Comparison of ENCODE assay signal across 8 mouse cellular contexts in the genomic region with DNA sequence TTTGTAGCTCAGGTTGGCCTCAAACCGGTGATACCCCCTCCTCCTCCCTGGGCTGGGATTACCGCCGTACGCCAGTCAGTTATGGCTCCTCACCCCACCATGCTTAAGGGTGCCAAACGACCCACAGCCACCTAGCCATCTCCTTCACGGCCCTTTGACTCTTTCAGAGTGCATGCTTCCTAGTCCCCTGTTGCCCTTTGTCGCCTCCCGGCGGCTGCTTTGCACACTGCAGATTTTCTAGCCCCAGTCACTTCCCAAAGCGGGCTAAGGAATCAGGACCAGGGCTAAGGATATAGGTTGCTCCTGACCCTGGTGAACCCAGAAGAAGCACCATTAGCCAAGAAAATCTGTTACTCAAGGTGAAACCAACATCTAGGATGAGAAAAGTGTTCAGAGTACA. TPM values are rescaled to one million over a fixed set of nuclear protein-coding genes. Genes with fewer than 3 reads are reported as not detected.
DNase-seq lines count a peak whose midpoint lies in the region; ATAC-seq and TF ChIP-seq lines count a peak whose summit lies in the region.

No protein-coding gene starts in this region.

- no peak for TF ChIP-seq EP300 in liver, embryonic 14.5 days (IDR thresholded peaks at IDR 0.05; ENCODE audit: low read depth)

- H3K4me2 ChIP-seq in liver, embryonic 14.5 days (ENCODE audit: low read depth) = no peak overlapping the region

- H3K4me3 ChIP-seq in liver, embryonic 14.5 days (ENCODE audit: insufficient read depth in 1 of 2, low read depth in 2 of 2, low read length in 2 of 2) = no peak overlapping the region

- intact Hi-C loops in left cerebral cortex, postnatal 4 days (cut with DNase I) = no loop called here
- intact Hi-C loops in left cerebral cortex, postnatal 14 days (cut with DNase I) = loop anchor here (10.0 kb wide), 1 partner anchor 51 kb away; the partner anchor contains the start of gene Eid2

- no peak overlapping the region for H3K27ac ChIP-seq in liver, embryonic 14.5 days

- 16% methylated on average over 7 of the region's 10 CpGs for WGBS in liver, embryonic 14.5 days (ENCODE audit: insufficient replicate concordance)

- H3K27me3 ChIP-seq in liver, embryonic 14.5 days (ENCODE audit: control insufficient read depth, insufficient read depth, low read length) = no peaks in the 10 kb centered on the region

- no peak for ATAC-seq in liver, embryonic 14.5 days (ENCODE audit: insufficient read depth)

- peak; percentile 86 for TF ChIP-seq CTCF in liver, embryonic 14.5 days (IDR thresholded peaks at IDR 0.05; ENCODE audit: low read depth)

- peak; percentile 72 for DNase-seq in left cerebral cortex, postnatal 4 days
- DNase-seq in left cerebral cortex, postnatal 14 days (ENCODE audit: low spot score in 2 of 2) = no peak
- peak; percentile 65 for DNase-seq in NIH3T3 (ENCODE audit: low read depth)
- peak; percentile 28 for DNase-seq in c-Kit-positive CD71-positive TER-119-positive erythroid progenitor cells, embryonic 14.5 days (ENCODE audit: low spot score)
- DNase-seq in gastrocnemius, postnatal 4 days (ENCODE audit: low spot score in 2 of 2) = peak; percentile 35 to 69
- DNase-seq in liver, embryonic 14.5 days (ENCODE audit: low read depth in 3 of 3, low spot score in 3 of 3) = peak in 1 of 3 experiments; percentile 15
- peak; percentile 52 for DNase-seq in retina, postnatal 7 days (ENCODE audit: low read depth, low spot score)
- no peak for DNase-seq in right cerebral cortex, postnatal 25 days

- H3K36me3 ChIP-seq in liver, embryonic 14.5 days (replicated peaks; ENCODE audit: control insufficient read depth, insufficient read depth, low read depth) = no peaks in the 10 kb centered on the region

- H3K9ac ChIP-seq in liver, embryonic 14.5 days (replicated peaks) = no peak overlapping the region

- no peaks in the 10 kb centered on the region for H3K4me1 ChIP-seq in liver, embryonic 14.5 days (replicated peaks; ENCODE audit: control insufficient read depth in 2 of 2, insufficient read depth in 2 of 2, low read length in 1 of 2)

- H3K9me3 ChIP-seq in liver, embryonic 14.5 days (ENCODE audit: control insufficient read depth, low read length) = no peaks in the 10 kb centered on the region

RNA-seq across cellular contexts. Expression of gene Dyrk1b, which starts 34.9 kb away (rescaled TPM):
- total RNA-seq in left cerebral cortex, postnatal 4 days (2021) = 10 to 100 TPM; 27.9 TPM
- total RNA-seq in left cerebral cortex, postnatal 14 days (2021) = 10 to 100 TPM; 40.5 to 42.3 TPM
- 100 to 1,000 TPM; 118 to 131 TPM for total RNA-seq in gastrocnemius, postnatal 4 days (2021)
- polyA plus RNA-seq in liver, embryonic 14.5 days (2012; rRNA removed) = 2.7 and 3.6 TPM in 2 replicates
- 1.9 and 2.5 TPM in 2 replicates for polyA plus RNA-seq in liver, embryonic 14.5 days (2014; fragmentation: Nextera tagmentation; extraction: Ambion mirVana)

RNA-seq across cellular contexts. Expression of gene Fbl, which starts 44.6 kb away (rescaled TPM):
- total RNA-seq in left cerebral cortex, postnatal 4 days (2021) = 100 to 1,000 TPM; 113 to 121 TPM
- 10 to 100 TPM; 62.5 to 63.5 TPM for total RNA-seq in left cerebral cortex, postnatal 14 days (2021)
- total RNA-seq in gastrocnemius, postnatal 4 days (2021) = 10 to 100 TPM; 61.2 to 64.8 TPM
- 135 and 219 TPM in 2 replicates for polyA plus RNA-seq in liver, embryonic 14.5 days (2012; rRNA removed)
- 24.4 and 29.7 TPM in 2 replicates for polyA plus RNA-seq in liver, embryonic 14.5 days (2014; fragmentation: Nextera tagmentation; extraction: Ambion mirVana)

RNA-seq across cellular contexts. Expression of gene Eid2, which starts 53.5 kb away (rescaled TPM):
- 10 to 100 TPM; 73.3 to 78.0 TPM for total RNA-seq in left cerebral cortex, postnatal 4 days (2021)
- 10 to 100 TPM; 63.8 to 73.4 TPM for total RNA-seq in left cerebral cortex, postnatal 14 days (2021)
- 10 to 100 TPM; 23.0 to 26.4 TPM for total RNA-seq in gastrocnemius, postnatal 4 days (2021)
- 1.3 and 2.3 TPM in 2 replicates for polyA plus RNA-seq in liver, embryonic 14.5 days (2012; rRNA removed)
- 0.38 and 1.1 TPM in 2 replicates for polyA plus RNA-seq in liver, embryonic 14.5 days (2014; fragmentation: Nextera tagmentation; extraction: Ambion mirVana)

Comparison
In these comparisons a context has a peak if more than half of its experiments do, and no peak if none do; other contexts are left out.
1. DNase-seq: peak in left cerebral cortex, postnatal 4 days (single experiment), NIH3T3 (single experiment), c-Kit-positive CD71-positive TER-119-positive erythroid progenitor cells, embryonic 14.5 days (single experiment), gastrocnemius, postnatal 4 days (2 of 2) and retina, postnatal 7 days (single experiment); none in left cerebral cortex, postnatal 14 days (0 of 2) and right cerebral cortex, postnatal 25 days (single experiment).